Mouse (Mus musculus): ENCODE measurements around the gene Pdzd2. TPM values are rescaled to one million over a fixed set of nuclear protein-coding genes. Genes with fewer than 3 reads are reported as not detected.

The Pdzd2 gene
- polyA plus RNA-seq, 1 experiment, result 19.8 TPM

- Histone ChIP-seq H3K27ac (ENCODE audit: insufficient read depth, low read length) (no peak overlapping the region), H3K4me1 (ENCODE audit: control insufficient read depth, insufficient read depth, low read length) (peaks cover 13% of the 10 kb centered on the region), H3K4me3 (ENCODE audit: insufficient read depth, low read length) (peak overlapping the region; percentile 82)
- TF ChIP-seq POLR2A (IDR thresholded peaks at IDR 0.05; ENCODE audit: extremely low read depth, insufficient read depth, low read length) (no peak), CTCF (IDR thresholded peaks at IDR 0.05; ENCODE audit: extremely low read depth, insufficient read depth, low read length) (no peak)
Measured at GRCm38 (mm10) chr15:12322676-12323402, 416.9 kb downstream of the Pdzd2 start.

GRCm38 (mm10) chr15:12321788-12322621 is 417.7 kb downstream of the Pdzd2 start, which contains the start of gene 1810049J17Rik:
1810049J17Rik (minus strand) TSS chr15:12321899.
- Histone ChIP-seq H3K4me1 (ENCODE audit: control insufficient read depth, insufficient read depth, low read length) (peaks cover 13% of the 10 kb centered on the region), H3K4me3 (ENCODE audit: insufficient read depth, low read length) (peak within 1 kb of the TSS; percentile 82), H3K27ac (ENCODE audit: insufficient read depth, low read length) (peak within 1 kb of the TSS; percentile 100)
- no peak for TF ChIP-seq POLR2A (IDR thresholded peaks at IDR 0.05; ENCODE audit: extremely low read depth, insufficient read depth, low read length)
- TF ChIP-seq CTCF (IDR thresholded peaks at IDR 0.05; ENCODE audit: extremely low read depth, insufficient read depth, low read length), result no peak

- Histone ChIP-seq H3K27ac (ENCODE audit: insufficient read depth, low read length) (peak within 1 kb of the TSS; percentile 100), H3K4me3 (ENCODE audit: insufficient read depth, low read length) (peak within 1 kb of the TSS; percentile 82), H3K4me1 (ENCODE audit: control insufficient read depth, insufficient read depth, low read length) (peaks cover 13% of the 10 kb centered on the region)
- TF ChIP-seq CTCF (IDR thresholded peaks at IDR 0.05; ENCODE audit: extremely low read depth, insufficient read depth, low read length) (no peak), POLR2A (IDR thresholded peaks at IDR 0.05; ENCODE audit: extremely low read depth, insufficient read depth, low read length) (peak; percentile 62; the same call in 1 of the 2 replicates)
Measured at GRCm38 (mm10) chr15:12321091-12321787, 418.5 kb downstream of the Pdzd2 start, which contains the start of gene Golph3. Golph3 (plus strand) TSS chr15:12321450.

GRCm38 (mm10) chr15:12320441-12321090 is 419.2 kb downstream of the Pdzd2 start:
- Histone ChIP-seq H3K27ac (ENCODE audit: insufficient read depth, low read length) (peak overlapping the region; percentile 100; the same call in 1 of the 2 replicates), H3K4me3 (ENCODE audit: insufficient read depth, low read length) (peak overlapping the region; percentile 82), H3K4me1 (ENCODE audit: control insufficient read depth, insufficient read depth, low read length) (peaks cover 11% of the 10 kb centered on the region)
- TF ChIP-seq POLR2A (IDR thresholded peaks at IDR 0.05; ENCODE audit: extremely low read depth, insufficient read depth, low read length), result no peak
- no peak for TF ChIP-seq CTCF (IDR thresholded peaks at IDR 0.05; ENCODE audit: extremely low read depth, insufficient read depth, low read length)

GRCm38 (mm10) chr15:12319889-12320288 is 419.8 kb downstream of the Pdzd2 start:
- Histone ChIP-seq H3K4me3 (ENCODE audit: insufficient read depth, low read length) (no peak overlapping the region), H3K4me1 (ENCODE audit: control insufficient read depth, insufficient read depth, low read length) (peaks cover 11% of the 10 kb centered on the region), H3K27ac (ENCODE audit: insufficient read depth, low read length) (no peak overlapping the region)
- no peak for TF ChIP-seq CTCF (IDR thresholded peaks at IDR 0.05; ENCODE audit: extremely low read depth, insufficient read depth, low read length)
- no peak for TF ChIP-seq POLR2A (IDR thresholded peaks at IDR 0.05; ENCODE audit: extremely low read depth, insufficient read depth, low read length)

GRCm38 (mm10) chr15:12318451-12318850 is 421.3 kb downstream of the Pdzd2 start:
- no peak overlapping the region for H3K27ac ChIP-seq (ENCODE audit: insufficient read depth, low read length)
- peaks cover 2% of the 10 kb centered on the region; the same call in 1 of the 2 replicates for H3K4me1 ChIP-seq (ENCODE audit: control insufficient read depth, insufficient read depth, low read length)
- TF ChIP-seq POLR2A (IDR thresholded peaks at IDR 0.05; ENCODE audit: extremely low read depth, insufficient read depth, low read length) (no peak), CTCF (IDR thresholded peaks at IDR 0.05; ENCODE audit: extremely low read depth, insufficient read depth, low read length) (no peak)
- H3K4me3 ChIP-seq (ENCODE audit: insufficient read depth, low read length), result no peak overlapping the region

- no peak overlapping the region for H3K4me3 ChIP-seq (ENCODE audit: insufficient read depth, low read length)
- no peak overlapping the region for H3K27ac ChIP-seq (ENCODE audit: insufficient read depth, low read length)
- TF ChIP-seq CTCF (IDR thresholded peaks at IDR 0.05; ENCODE audit: extremely low read depth, insufficient read depth, low read length) (no peak), POLR2A (IDR thresholded peaks at IDR 0.05; ENCODE audit: extremely low read depth, insufficient read depth, low read length) (no peak)
- H3K4me1 ChIP-seq (ENCODE audit: control insufficient read depth, insufficient read depth, low read length), result no peaks in the 10 kb centered on the region
Measured at GRCm38 (mm10) chr15:12317290-12317689, 422.4 kb downstream of the Pdzd2 start.

GRCm38 (mm10) chr15:12315996-12316395 is 423.7 kb downstream of the Pdzd2 start:
- Histone ChIP-seq H3K4me3 (ENCODE audit: insufficient read depth, low read length) (no peak overlapping the region), H3K27ac (ENCODE audit: insufficient read depth, low read length) (no peak overlapping the region), H3K4me1 (ENCODE audit: control insufficient read depth, insufficient read depth, low read length) (no peaks in the 10 kb centered on the region)
- TF ChIP-seq POLR2A (IDR thresholded peaks at IDR 0.05; ENCODE audit: extremely low read depth, insufficient read depth, low read length), result no peak
- TF ChIP-seq CTCF (IDR thresholded peaks at IDR 0.05; ENCODE audit: extremely low read depth, insufficient read depth, low read length), result no peak

- H3K4me3 ChIP-seq (ENCODE audit: insufficient read depth, low read length), result no peak overlapping the region
- TF ChIP-seq CTCF (IDR thresholded peaks at IDR 0.05; ENCODE audit: extremely low read depth, insufficient read depth, low read length) (no peak), POLR2A (IDR thresholded peaks at IDR 0.05; ENCODE audit: extremely low read depth, insufficient read depth, low read length) (no peak)
Measured at GRCm38 (mm10) chr15:12314584-12314983, 425.1 kb downstream of the Pdzd2 start.

More at GRCm38 (mm10) chr15:12314584-12314983, 425.1 kb downstream of the Pdzd2 start:
- no peaks in the 10 kb centered on the region for H3K4me1 ChIP-seq (ENCODE audit: control insufficient read depth, insufficient read depth, low read length)
- H3K27ac ChIP-seq (ENCODE audit: insufficient read depth, low read length), result no peak overlapping the region
